Mouse (Mus musculus): ENCODE measurements around the gene Tex26. TPM values are rescaled to one million over a fixed set of nuclear protein-coding genes. Genes with fewer than 3 reads are reported as not detected.

Gene Tex26
- total RNA-seq, 2 experiments from 2014 or later: not detected

- no peak for DNase-seq
These were observed 49.7 kb downstream of the Tex26 start for GRCm38 (mm10) chr5:149489136-149489535.

GRCm38 (mm10) chr5:149490275-149490674, 50.8 kb downstream of the Tex26 start:
- no peak for DNase-seq

GRCm38 (mm10) chr5:149495655-149496054, 56.2 kb downstream of the Tex26 start:
- DNase-seq: no peak

GRCm38 (mm10) chr5:149496401-149497066, 57.1 kb downstream of the Tex26 start:
- DNase-seq: no peak

- DNase-seq: no peak
These were observed 60.5 kb downstream of the Tex26 start for GRCm38 (mm10) chr5:149499936-149500335.

- no peak for DNase-seq
These were observed 64.1 kb downstream of the Tex26 start for GRCm38 (mm10) chr5:149503423-149504175.

GRCm38 (mm10) chr5:149504985-149505384, 65.5 kb downstream of the Tex26 start:
- DNase-seq: no peak

GRCm38 (mm10) chr5:149506033-149506432, 66.6 kb downstream of the Tex26 start:
- no peak for DNase-seq

- DNase-seq: no peak
These were observed 68.9 kb downstream of the Tex26 start for GRCm38 (mm10) chr5:149508094-149509029.

- no peak for DNase-seq
These were observed 70.9 kb downstream of the Tex26 start for GRCm38 (mm10) chr5:149510323-149510722.

- DNase-seq: no peak
These were observed 73.2 kb downstream of the Tex26 start for GRCm38 (mm10) chr5:149512695-149513094.

GRCm38 (mm10) chr5:149513438-149514086, 74.1 kb downstream of the Tex26 start:
- DNase-seq: no peak

- DNase-seq: peak; percentile 18
These were observed 74.7 kb downstream of the Tex26 start for GRCm38 (mm10) chr5:149514087-149514671.

- DNase-seq: no peak
These were observed 75.4 kb downstream of the Tex26 start for GRCm38 (mm10) chr5:149514890-149515289.

- no peak for DNase-seq
These were observed 77.7 kb downstream of the Tex26 start for GRCm38 (mm10) chr5:149517116-149517515.

Other genes starting within 250 kb of the Tex26 start
- 10 to 100 TPM in 1 of 2 experiments, 1 to 10 TPM in 1; 6.2 to 11.0 TPM for gene Alox5ap, start 174.9 kb upstream of the Tex26 start, total RNA-seq (2021)
- 10 to 100 TPM; 15.8 to 18.2 TPM for gene Medag, start 27.9 kb upstream of the Tex26 start, total RNA-seq (2021)
- not detected for gene Wdr95, start 89.0 kb downstream of the Tex26 start, total RNA-seq (2021)
- 10 to 100 TPM; 61.7 to 64.2 TPM for gene Hsph1, start 196.7 kb downstream of the Tex26 start, total RNA-seq (2021)
- gene B3glct, start 238.6 kb downstream of the Tex26 start, total RNA-seq (2021): 1 to 10 TPM; 3.1 to 3.8 TPM

Data from gastrocnemius, postnatal 25 days (tissue).